Mouse (Mus musculus) frontal cortex, adult 2 months (tissue): ENCODE data around the gene Gm8050. TPM values are rescaled to one million over a fixed set of nuclear protein-coding genes. Genes with fewer than 3 reads are reported as not detected.
A peak's percentile ranks its signal among the peaks of the same experiment; 100 is the strongest.
"Not testable (repeated sequence)": the region's sequence is repeated elsewhere in the genome, so short reads cannot be mapped to it uniquely, and the experiment has no call there.

Experiments
- DNase-seq, 2 experiments: peaks; one replicate each; pipeline ENCODE4 v3.0.0; 2022; ENCODE audit warnings: low spot score in 1 of 2; ENCODE audit errors: extremely low spot score in 1 of 2
- polyA plus RNA-seq: library from polyadenylated mRNA; depleted of rRNA; stranded (reverse); fragments of >200 nt; gene quantifications from 2 replicates; pipeline ENCODE4 v1.2.3, GENCODE M21; 2012; rRNA removed

Gm8050 gene
- not detected in 2 replicates for polyA plus RNA-seq

- DNase-seq, result not testable (repeated sequence)
Observed at GRCm38 (mm10) chr14:6720151-6720550, at the start of gene Gm8050. TSS of gene Gm8050 (minus strand) at chr14:6720251.

DNA sequence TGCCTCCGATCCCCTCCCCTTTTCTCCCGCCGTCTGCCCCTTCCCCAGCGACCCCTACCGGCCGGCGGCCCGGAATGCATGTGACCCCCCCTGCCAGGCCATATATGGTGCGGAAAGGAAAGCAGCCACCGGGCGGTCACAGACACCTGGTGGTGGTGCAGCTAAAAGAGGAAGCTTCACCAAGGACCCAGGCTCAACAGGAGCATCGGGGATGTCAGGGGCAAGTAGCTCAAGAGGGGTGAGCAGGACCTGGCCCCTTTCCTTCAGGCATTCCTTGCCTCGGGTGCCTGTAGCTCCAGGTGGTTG is 37.1 kb upstream of the Gm8050 start:
- not testable (repeated sequence) for DNase-seq

GRCm38 (mm10) chr14:6756384-6757230 is 36.6 kb upstream of the Gm8050 start:
- DNase-seq, result peak in 1 of 2 experiments; percentile 2

- DNase-seq, result not testable (repeated sequence)
Observed at GRCm38 (mm10) chr14:6742232-6742631, 22.2 kb upstream of the Gm8050 start, which contains the start of gene Gm3636. TSS of gene Gm3636 (minus strand) at chr14:6742332.

- not testable (repeated sequence) for DNase-seq
Observed at GRCm38 (mm10) chr14:6684070-6684469, 36.0 kb downstream of the Gm8050 start, which contains the start of gene Gm10251. TSS of gene Gm10251 (minus strand) at chr14:6684170.

Other genes starting within 250 kb of the Gm8050 start
- gene Gm8356, start 183.0 kb downstream of the Gm8050 start, polyA plus RNA-seq, result not detected in 2 replicates
- 0.38 and 0.40 TPM in 2 replicates for gene Gm3629, start 129.6 kb downstream of the Gm8050 start, polyA plus RNA-seq
- 0.54 and 0.82 TPM in 2 replicates for gene Gm3460, start 97.8 kb downstream of the Gm8050 start, polyA plus RNA-seq
- not detected in 2 replicates for gene Gm10251, start 36.1 kb downstream of the Gm8050 start, polyA plus RNA-seq
- 7.7 and 7.8 TPM in 2 replicates for gene Gm3636, start 22.1 kb upstream of the Gm8050 start, polyA plus RNA-seq
- not detected in 2 replicates for gene Gm8362, start 54.2 kb upstream of the Gm8050 start, polyA plus RNA-seq
- not detected in 2 replicates for gene Gm3642, start 120.1 kb upstream of the Gm8050 start, polyA plus RNA-seq
- 2.3 TPM in 2 replicates for gene Gm3667, start 169.7 kb upstream of the Gm8050 start, polyA plus RNA-seq